Mouse (Mus musculus) urinary bladder, postnatal 4 days (tissue): Measurements from ENCODE around the gene Olfr297.

Source experiments
- DNase-seq, 2 experiments: peaks; one replicate each; pipeline ENCODE4 v3.0.0; 2021 to 2022; ENCODE audit warnings: low spot score in 2 of 2

Gene Olfr297

DNA sequence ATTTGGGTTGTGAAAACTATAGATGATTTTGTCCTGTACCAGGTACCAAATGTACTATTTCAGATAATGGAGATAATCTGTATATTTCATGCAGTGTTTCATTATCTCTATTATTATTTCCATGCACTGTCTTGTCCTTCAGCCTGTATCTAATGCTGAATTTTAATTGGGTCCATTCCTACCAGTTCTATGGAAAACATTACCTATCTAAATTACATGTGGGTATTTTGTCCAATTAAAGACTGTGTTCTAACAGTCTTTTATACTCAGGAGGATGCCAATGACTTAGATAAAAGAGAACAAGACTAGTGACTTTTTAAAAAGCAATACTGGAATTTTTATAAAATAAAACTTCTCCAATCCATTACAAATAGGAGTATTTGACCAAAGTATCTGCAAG is at the start of gene Olfr297:
Gene Olfr297, plus strand, starts transcription at position 301 of the 400 bp plus-strand sequence.
- DNase-seq, result no peak

DNA sequence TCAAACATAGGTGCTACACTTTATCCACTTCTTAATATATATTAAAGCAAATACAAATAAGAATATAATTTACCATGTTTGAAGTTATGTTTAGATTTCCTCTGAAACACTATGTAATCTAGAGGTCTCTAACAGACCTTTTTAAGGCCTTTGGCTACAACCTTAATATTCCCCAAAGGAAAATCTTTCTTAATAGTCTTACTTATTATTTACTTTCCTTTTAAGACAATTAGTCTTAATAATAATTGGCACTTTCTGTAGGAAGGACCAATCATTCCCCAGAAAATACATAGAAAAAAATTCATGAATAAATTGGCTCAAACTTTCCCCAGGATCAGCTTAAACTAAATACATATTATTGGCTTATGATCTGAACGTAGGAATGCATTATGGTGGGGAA is 27.4 kb upstream of the Olfr297 start, which contains the start of gene Olfr298:
Gene Olfr298, minus strand, starts transcription at position 101 of the 400 bp plus-strand sequence.
- no peak for DNase-seq
